Mouse (Mus musculus) adrenal gland (tissue): ENCODE results near the gene Scnm1.

Experiments
- intact Hi-C: fragments of 180-260 bp; cut with DNase I; formaldehyde crosslinking; loops from one replicate; pipeline ENCODE4 v1.15.1; 2025
- long read RNA-seq, 2 experiments: library from polyadenylated mRNA; unstranded; transcript quantifications; one replicate each; pipeline ENCODE4 v2.0.0; 2020; ENCODE audit warnings: borderline replicate concordance in 1 of 2; ENCODE audit not compliant: insufficient replicate concordance in 1 of 2

Gene Scnm1
- long read RNA-seq, experiment 1, transcript Scnm1-201 (7 exons, 1,054 nt): major isoform, 13 of 19 reads
- long read RNA-seq, experiment 1, partial matches to known transcripts: 2 of 19 reads
- long read RNA-seq, experiment 1, other reads (novel, unspliced or antisense): 2 of 19 reads
- long read RNA-seq, experiment 2, transcript Scnm1-201 (7 exons, 1,054 nt): major isoform, 23 of 33 reads
- long read RNA-seq, experiment 2, partial matches to known transcripts: 1 of 33 reads
- long read RNA-seq, experiment 2, other reads (novel, unspliced or antisense): 7 of 33 reads

- intact Hi-C loops: no loop called here
These were observed at the start of gene Scnm1, which contains the start of gene Lysmd1 for GRCm38 (mm10) chr3:95133680-95134101. Gene Scnm1, minus strand, starts transcription at chr3:95134011. Gene Lysmd1, plus strand, starts transcription at chr3:95134088.

- intact Hi-C loops: no loop called here
These were observed 48.0 kb upstream of the Scnm1 start for GRCm38 (mm10) chr3:95181841-95182240.

- intact Hi-C loops: loop anchor here (5.0 kb wide), 1 partner anchor 38 kb away; the partner anchor contains the start of gene Tnfaip8l2
These were observed 46.1 kb upstream of the Scnm1 start for GRCm38 (mm10) chr3:95179890-95180289.

- intact Hi-C loops: loop anchor here (5.0 kb wide), 1 partner anchor 37 kb away; the partner anchor contains the start of gene Tnfaip8l2
These were observed 45.1 kb upstream of the Scnm1 start for GRCm38 (mm10) chr3:95178948-95179347.

GRCm38 (mm10) chr3:95177583-95177982 is 43.8 kb upstream of the Scnm1 start:
- intact Hi-C loops: loop anchor here (5.0 kb wide), 1 partner anchor 35 kb away; the partner anchor contains the start of gene Tnfaip8l2

GRCm38 (mm10) chr3:95176500-95176899 is 42.7 kb upstream of the Scnm1 start:
- intact Hi-C loops: loop anchor here (5.0 kb wide), 1 partner anchor 34 kb away; the partner anchor contains the start of gene Tnfaip8l2

- intact Hi-C loops: no loop called here
These were observed 40.3 kb upstream of the Scnm1 start for GRCm38 (mm10) chr3:95174011-95174592.

- intact Hi-C loops: no loop called here
These were observed 39.6 kb upstream of the Scnm1 start for GRCm38 (mm10) chr3:95173256-95173949.

GRCm38 (mm10) chr3:95172526-95173255 is 38.9 kb upstream of the Scnm1 start:
- intact Hi-C loops: no loop called here

- intact Hi-C loops: no loop called here
These were observed 37.3 kb upstream of the Scnm1 start for GRCm38 (mm10) chr3:95171105-95171504.

GRCm38 (mm10) chr3:95169996-95170395 is 36.2 kb upstream of the Scnm1 start:
- intact Hi-C loops: no loop called here

GRCm38 (mm10) chr3:95164840-95165239 is 31.0 kb upstream of the Scnm1 start:
- intact Hi-C loops: no loop called here

- intact Hi-C loops: no loop called here
These were observed 30.4 kb upstream of the Scnm1 start for GRCm38 (mm10) chr3:95164256-95164550.

- intact Hi-C loops: no loop called here
These were observed 29.8 kb upstream of the Scnm1 start for GRCm38 (mm10) chr3:95163419-95164255.

GRCm38 (mm10) chr3:95162345-95162628 is 28.5 kb upstream of the Scnm1 start:
- intact Hi-C loops: no loop called here

- intact Hi-C loops: no loop called here
These were observed 28.0 kb upstream of the Scnm1 start for GRCm38 (mm10) chr3:95161618-95162344.

GRCm38 (mm10) chr3:95161041-95161551 is 27.3 kb upstream of the Scnm1 start:
- intact Hi-C loops: no loop called here

- intact Hi-C loops: no loop called here
These were observed 26.5 kb upstream of the Scnm1 start, which contains the start of gene Sema6c for GRCm38 (mm10) chr3:95159987-95160963. Gene Sema6c, plus strand, starts transcription at chr3:95160457.
